Mouse (Mus musculus) liver, postnatal 0 days (tissue): ENCODE data around the gene Gm527. TPM values are rescaled to one million over a fixed set of nuclear protein-coding genes. Genes with fewer than 3 reads are reported as not detected.
A peak's percentile ranks its signal among the peaks of the same experiment; 100 is the strongest.

ENCODE experiments used
- ATAC-seq: fragments of 200-750 bp; cut with Nextera tagmentation; 2 replicates; pipeline ENCODE4 v1.8.0; 2017; ENCODE audit warnings: mild to moderate bottlenecking, moderate library complexity
- DNase-seq: peaks from one replicate; pipeline ENCODE4 v3.0.0-alpha.2; 2016
- H3K27ac ChIP-seq: fragments of 300-500 bp; sonication (generic); 2 replicates; pipeline ENCODE4 v1.5.1; 2014; ENCODE audit warnings: antibody characterized with exemption, moderate library complexity, mild to moderate bottlenecking, low read depth
- H3K27me3 ChIP-seq: fragments of 300-500 bp; sonication (generic); 2 replicates; pipeline ENCODE4 v1.6.1; 2014; ENCODE audit warnings: low read length, control low read depth, mixed read lengths; ENCODE audit not compliant: insufficient read depth
- H3K36me3 ChIP-seq: fragments of 300-500 bp; sonication (generic); replicated peaks from 2 replicates; pipeline ENCODE4 v1.6.1; 2014; ENCODE audit warnings: mild to moderate bottlenecking, control low read depth, low read length, moderate library complexity, mixed read lengths; ENCODE audit not compliant: insufficient read depth
- H3K4me1 ChIP-seq: fragments of 300-500 bp; sonication (generic); 2 replicates; pipeline ENCODE4 v1.6.1; 2014; ENCODE audit warnings: antibody characterized with exemption, mild to moderate bottlenecking, control low read depth; ENCODE audit not compliant: insufficient read depth
- H3K4me2 ChIP-seq: fragments of 300-500 bp; sonication (generic); 2 replicates; pipeline ENCODE4 v1.6.1; 2014; ENCODE audit warnings: low read depth, mild to moderate bottlenecking, low read length, moderate library complexity, mixed read lengths
- H3K4me3 ChIP-seq: fragments of 300-500 bp; sonication (generic); 2 replicates; pipeline ENCODE4 v1.5.1; 2014; ENCODE audit warnings: low read depth, low read length
- H3K9ac ChIP-seq: fragments of 300-500 bp; sonication (generic); replicated peaks from 2 replicates; pipeline ENCODE4 v1.6.1; 2014; ENCODE audit warnings: mild to moderate bottlenecking, moderate library complexity
- H3K9me3 ChIP-seq: fragments of 300-500 bp; sonication (generic); 2 replicates; pipeline ENCODE4 v1.6.1; 2016; ENCODE audit warnings: mild to moderate bottlenecking, control low read depth, low read length, mixed read lengths
- CTCF ChIP-seq: sonication (generic); IDR thresholded peaks from 2 replicates; pipeline ENCODE4 v1.5.1; 2016; ENCODE audit warnings: antibody characterized with exemption, low read depth
- EP300 ChIP-seq: IDR thresholded peaks from 2 replicates; pipeline ENCODE4 v1.6.1; 2016; ENCODE audit warnings: antibody characterized with exemption, low read depth, mild to moderate bottlenecking
- WGBS: fragments of 180-500 bp; shearing (Covaris S2); extraction: QIAGEN DNeasy Blood & Tissue Kit; methylation state at CpG from one replicate; pipeline ENCODE4 v1.1.7; 2014; ENCODE audit not compliant: insufficient replicate concordance; 5-methylcytosine and 5-hydroxymethylcytosine counted together
- polyA plus RNA-seq: library from polyadenylated mRNA; unstranded; fragments of >200 nt; fragmentation: Nextera tagmentation; extraction: Ambion mirVana; gene quantifications from 2 replicates; pipeline ENCODE4 v1.2.1, GENCODE M21; 2015

Gm527 gene
- polyA plus RNA-seq = 0.69 and 0.99 TPM in 2 replicates

DNA sequence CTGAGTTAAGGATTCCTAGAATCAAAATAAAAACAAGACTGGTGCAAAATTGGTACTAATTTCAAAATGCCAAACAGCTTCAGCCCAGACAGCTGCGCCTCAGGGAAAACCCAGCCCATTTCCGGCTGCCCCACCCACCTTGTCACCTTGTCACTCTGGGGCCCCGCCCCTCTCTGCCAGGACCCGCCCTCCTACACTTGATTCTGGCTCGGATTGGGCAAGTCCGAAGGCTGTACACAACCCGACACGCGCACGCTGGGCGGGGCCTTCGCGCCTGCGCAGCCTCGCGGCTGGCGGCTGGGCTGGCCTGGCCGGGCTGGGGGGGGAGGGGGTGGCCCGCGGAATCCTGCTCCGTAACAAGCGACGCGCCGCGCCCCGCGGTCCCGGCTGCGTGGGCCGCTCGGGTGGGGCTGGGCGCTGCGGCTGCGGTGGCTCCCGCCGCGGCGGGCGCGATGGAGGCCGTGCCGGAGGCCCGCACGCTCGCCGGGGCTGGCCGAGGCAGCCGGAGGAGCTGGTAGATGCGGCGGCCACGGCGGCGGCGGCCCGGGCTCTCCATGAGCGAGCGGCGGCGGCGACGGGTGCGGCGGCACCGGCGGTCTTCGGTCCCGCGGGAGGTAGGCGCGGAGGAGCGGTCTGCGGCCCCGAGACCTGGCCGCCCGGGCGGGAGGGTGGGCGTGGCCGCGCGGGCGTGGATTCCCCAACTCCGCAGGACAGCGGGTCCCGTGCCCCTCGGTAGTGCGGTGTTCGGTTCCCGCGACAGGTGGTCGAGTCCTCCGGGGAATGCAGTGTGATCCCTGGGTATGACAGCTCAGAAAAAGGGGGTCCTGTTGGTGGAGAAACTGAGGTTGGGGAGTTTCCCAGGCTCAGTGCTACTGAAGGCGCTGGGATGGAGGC is at the start of gene Gm527:
TSS of gene Gm527 (plus strand) at position 329 of the 894 bp plus-strand sequence.
- H3K4me3 ChIP-seq = peak within 1 kb of the TSS; percentile 77
- WGBS = under 1% methylated on average over 40 of the region's 93 CpGs
- peak within 1 kb of the TSS; percentile 92 for H3K4me2 ChIP-seq
- no peak within 1 kb of the TSS for H3K27ac ChIP-seq
- peak within 1 kb of the TSS; percentile 79 for H3K9ac ChIP-seq
- no peaks in the 10 kb centered on the region for H3K36me3 ChIP-seq
- H3K4me1 ChIP-seq = peaks cover 6% of the 10 kb centered on the region
- H3K9me3 ChIP-seq = no peaks in the 10 kb centered on the region
- no peak for TF ChIP-seq CTCF
- no peak for TF ChIP-seq EP300
- ATAC-seq = peak; percentile 100
- H3K27me3 ChIP-seq = no peaks in the 10 kb centered on the region
- peak; percentile 98 for DNase-seq

DNA sequence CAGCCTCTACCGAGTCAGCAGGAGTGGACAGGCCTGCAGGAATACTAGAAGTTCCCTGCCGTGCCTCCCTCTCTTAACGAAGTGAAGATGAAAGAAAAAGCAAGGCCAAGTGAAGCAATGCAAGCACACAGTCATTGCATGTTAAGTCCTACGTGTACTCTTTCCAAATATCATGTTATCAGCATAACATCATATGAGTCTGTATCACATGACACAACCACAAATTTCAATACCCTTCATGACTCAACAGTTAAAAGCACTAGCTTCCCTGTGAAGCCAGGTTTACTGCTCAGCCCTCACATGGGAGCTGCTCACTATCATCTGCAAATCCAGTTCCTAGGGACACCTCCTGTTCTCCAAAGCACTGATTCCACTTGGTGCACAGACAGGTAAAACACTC is 46.6 kb upstream of the Gm527 start:
- WGBS = 49% methylated on average over 4 of the region's 4 CpGs
- DNase-seq = no peak
- no peak for ATAC-seq
- TF ChIP-seq CTCF = no peak
- TF ChIP-seq EP300 = no peak
- no peaks in the 10 kb centered on the region for H3K27me3 ChIP-seq
- H3K36me3 ChIP-seq = no peaks in the 10 kb centered on the region
- no peak overlapping the region for H3K27ac ChIP-seq
- H3K9ac ChIP-seq = no peak overlapping the region
- no peaks in the 10 kb centered on the region for H3K9me3 ChIP-seq
- H3K4me1 ChIP-seq = no peaks in the 10 kb centered on the region
- no peak overlapping the region for H3K4me2 ChIP-seq
- no peak overlapping the region for H3K4me3 ChIP-seq

DNA sequence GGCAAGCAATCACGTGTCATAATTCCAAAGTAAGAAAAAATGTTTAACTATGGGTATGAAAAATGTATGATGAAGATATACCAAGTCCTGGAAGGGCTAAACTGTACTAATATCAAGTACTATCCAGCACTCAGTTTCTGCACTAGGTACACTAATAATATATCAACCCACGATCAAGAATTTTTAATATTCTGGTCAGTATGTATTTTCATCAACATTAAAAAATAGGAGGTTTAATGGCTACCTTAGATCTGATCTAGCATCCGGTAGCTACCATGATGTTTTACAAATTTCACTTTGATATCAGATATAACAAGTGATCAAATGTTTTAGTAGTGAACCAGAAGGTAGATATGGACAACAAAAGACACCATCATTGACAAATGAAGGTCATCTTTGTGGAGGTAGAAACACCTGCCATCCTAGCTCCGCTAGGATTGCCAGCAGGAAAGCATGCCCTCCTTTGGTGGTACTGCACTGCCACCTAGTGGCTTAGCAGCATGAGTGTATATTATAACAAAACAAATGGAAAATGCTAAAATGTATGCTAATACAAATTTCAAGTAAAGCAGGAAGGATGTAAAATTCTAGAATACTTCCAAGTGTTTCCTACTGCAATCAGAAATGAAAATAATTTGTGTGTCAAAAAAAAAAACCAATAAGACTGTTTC is 20.5 kb upstream of the Gm527 start:
- WGBS = 40% methylated on average over 4 of the region's 4 CpGs
- DNase-seq = peak; percentile 67
- no peak for ATAC-seq
- Histone ChIP-seq H3K4me1 (no peaks in the 10 kb centered on the region), H3K4me3 (no peak overlapping the region), H3K36me3 (no peaks in the 10 kb centered on the region), H3K4me2 (no peak overlapping the region), H3K9me3 (no peaks in the 10 kb centered on the region), H3K27ac (no peak overlapping the region), H3K9ac (no peak overlapping the region), H3K27me3 (0 out of 2 replicates have a peak, but pooled peaks cover 4% of the 10 kb centered on the region)
- TF ChIP-seq CTCF (peak; percentile 87), EP300 (no peak)

DNA sequence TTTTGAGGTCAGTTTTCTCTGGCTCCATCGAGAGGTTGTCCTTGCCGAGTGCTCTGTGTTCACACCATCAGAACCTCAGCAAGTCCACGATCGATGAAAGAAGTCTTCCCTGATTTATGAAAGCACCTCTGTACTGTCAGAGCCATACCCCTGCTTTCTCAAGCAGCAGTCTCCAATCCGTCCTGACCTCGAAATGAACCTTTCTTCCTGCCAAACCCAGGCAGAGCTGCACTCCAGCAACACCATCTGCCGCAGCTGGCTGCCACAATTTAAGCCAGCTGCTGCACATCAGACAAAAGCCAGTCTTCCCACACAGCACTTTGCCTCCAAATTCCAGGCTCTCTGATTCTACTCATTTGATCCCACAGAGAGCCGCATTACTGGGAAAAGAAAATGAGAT is 15.2 kb upstream of the Gm527 start:
- no peak overlapping the region for H3K27ac ChIP-seq
- ATAC-seq = no peak
- no peak overlapping the region for H3K4me2 ChIP-seq
- no peaks in the 10 kb centered on the region for H3K4me1 ChIP-seq
- H3K36me3 ChIP-seq = no peaks in the 10 kb centered on the region
- no peak for TF ChIP-seq CTCF
- no peak for TF ChIP-seq EP300
- H3K4me3 ChIP-seq = no peak overlapping the region
- WGBS = 53% methylated on average over 8 of the region's 8 CpGs
- no peaks in the 10 kb centered on the region for H3K9me3 ChIP-seq
- no peak overlapping the region for H3K9ac ChIP-seq
- H3K27me3 ChIP-seq = no peaks in the 10 kb centered on the region
- DNase-seq = no peak

DNA sequence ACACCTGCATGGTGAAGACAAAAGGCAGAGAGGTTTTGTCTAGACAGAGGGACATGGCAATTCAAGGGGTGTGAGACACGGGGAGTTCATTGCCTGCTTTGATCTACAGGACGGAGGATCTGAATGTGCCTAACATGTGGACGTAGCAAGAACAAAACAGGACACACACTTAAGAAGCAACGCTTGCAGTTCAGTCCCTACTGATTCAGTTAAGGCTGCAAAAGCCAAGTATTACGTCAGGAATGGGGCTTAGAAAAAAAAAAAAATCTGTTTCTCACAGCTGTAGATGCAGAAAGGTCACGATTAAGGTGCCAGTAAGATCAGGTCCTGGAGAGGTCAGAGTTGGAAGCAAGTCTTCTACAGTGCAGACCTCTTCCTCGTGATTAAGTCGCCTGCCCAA is 14.5 kb upstream of the Gm527 start:
- no peaks in the 10 kb centered on the region for H3K9me3 ChIP-seq
- H3K4me3 ChIP-seq = no peak overlapping the region
- no peak for ATAC-seq
- TF ChIP-seq EP300 (no peak), CTCF (no peak)
- 66% methylated on average over 8 of the region's 8 CpGs for WGBS
- no peaks in the 10 kb centered on the region for H3K27me3 ChIP-seq
- no peak for DNase-seq
- H3K9ac ChIP-seq = no peak overlapping the region
- H3K4me1 ChIP-seq = no peaks in the 10 kb centered on the region
- no peak overlapping the region for H3K27ac ChIP-seq
- H3K4me2 ChIP-seq = no peak overlapping the region
- no peaks in the 10 kb centered on the region for H3K36me3 ChIP-seq

DNA sequence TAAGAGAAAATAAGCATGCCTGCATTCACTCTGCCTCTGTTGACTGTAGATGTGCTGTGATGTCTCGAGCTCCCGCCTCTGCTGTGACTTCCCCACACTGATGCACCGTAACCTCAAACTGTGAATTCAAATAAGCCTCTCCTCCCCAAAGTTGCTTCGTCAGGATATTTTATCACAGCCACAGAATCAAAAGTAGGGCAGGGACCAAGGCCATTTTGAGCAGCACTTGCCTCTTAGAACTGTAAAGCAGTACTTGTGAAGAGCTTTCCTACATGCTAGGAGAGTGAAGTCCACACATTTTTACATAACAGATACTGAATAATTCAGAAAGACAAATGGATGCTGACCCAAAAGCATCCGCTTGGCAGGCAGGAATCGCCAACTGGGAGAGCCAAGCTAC is 4.7 kb upstream of the Gm527 start:
- no peaks in the 10 kb centered on the region for H3K4me1 ChIP-seq
- no peak for DNase-seq
- no peak overlapping the region for H3K9ac ChIP-seq
- H3K27me3 ChIP-seq = no peaks in the 10 kb centered on the region
- TF ChIP-seq EP300 = no peak
- ATAC-seq = no peak
- no peak overlapping the region for H3K27ac ChIP-seq
- H3K9me3 ChIP-seq = no peaks in the 10 kb centered on the region
- no peak overlapping the region for H3K4me3 ChIP-seq
- 49% methylated on average over 6 of the region's 6 CpGs for WGBS
- no peaks in the 10 kb centered on the region for H3K36me3 ChIP-seq
- H3K4me2 ChIP-seq = no peak overlapping the region
